Mouse (Mus musculus): ENCODE measurements around the gene Galnt7. TPM values are rescaled to one million over a fixed set of nuclear protein-coding genes. Genes with fewer than 3 reads are reported as not detected.

The Galnt7 gene
- total RNA-seq (2021) = 10 to 100 TPM; 10.2 to 10.6 TPM

DNA sequence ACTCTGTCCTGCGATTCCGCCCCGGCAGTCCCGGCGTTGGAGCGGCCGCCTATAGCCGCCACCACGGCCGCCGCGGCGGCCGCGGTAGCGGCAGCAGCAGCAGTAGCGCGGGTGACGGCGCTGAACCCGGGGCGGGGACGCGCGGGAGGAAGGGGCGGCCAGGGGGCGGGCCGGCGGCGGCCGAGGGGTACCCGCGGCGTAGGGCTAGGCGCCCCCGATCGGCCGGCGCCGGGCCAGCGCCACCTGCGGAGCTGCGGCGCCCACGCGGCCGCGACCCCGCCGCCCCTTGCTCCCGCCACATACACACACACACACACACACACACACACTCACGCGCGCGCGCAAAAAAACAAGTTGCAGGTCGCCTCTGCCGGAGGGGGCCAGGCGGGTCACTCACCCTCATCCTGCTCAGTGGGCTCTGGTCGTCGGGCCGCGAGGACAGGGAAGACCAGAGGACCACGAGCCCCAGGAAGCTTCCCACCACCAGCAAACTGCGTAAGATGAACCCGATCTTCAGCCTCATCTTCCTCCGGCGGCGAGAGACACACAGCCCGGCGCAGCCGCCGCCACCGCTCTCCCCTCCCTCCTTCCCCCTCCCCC is at the start of gene Galnt7:
Galnt7 (minus strand) TSS at position 577 of the 600 bp plus-strand sequence.
- intact Hi-C loops (cut with DNase I) = loop anchor here (5.0 kb wide), 2 partner anchors 75 to 140 kb away; no protein-coding TSS in a partner anchor
- peak; percentile 27 to 60 for DNase-seq (ENCODE audit: low spot score in 2 of 2)

GRCm38 (mm10) chr8:57688633-57689032 is 35.8 kb upstream of the Galnt7 start:
- intact Hi-C loops (cut with DNase I) = no loop called here

GRCm38 (mm10) chr8:57685803-57686202 is 33.0 kb upstream of the Galnt7 start:
- no peak for DNase-seq (ENCODE audit: low spot score in 2 of 2)
- intact Hi-C loops (cut with DNase I) = no loop called here

More at GRCm38 (mm10) chr8:57688633-57689032, 35.8 kb upstream of the Galnt7 start:
- DNase-seq (ENCODE audit: low spot score in 2 of 2) = no peak

GRCm38 (mm10) chr8:57680044-57680443 is 27.2 kb upstream of the Galnt7 start:
- intact Hi-C loops (cut with DNase I) = no loop called here
- DNase-seq (ENCODE audit: low spot score in 2 of 2) = no peak

DNA sequence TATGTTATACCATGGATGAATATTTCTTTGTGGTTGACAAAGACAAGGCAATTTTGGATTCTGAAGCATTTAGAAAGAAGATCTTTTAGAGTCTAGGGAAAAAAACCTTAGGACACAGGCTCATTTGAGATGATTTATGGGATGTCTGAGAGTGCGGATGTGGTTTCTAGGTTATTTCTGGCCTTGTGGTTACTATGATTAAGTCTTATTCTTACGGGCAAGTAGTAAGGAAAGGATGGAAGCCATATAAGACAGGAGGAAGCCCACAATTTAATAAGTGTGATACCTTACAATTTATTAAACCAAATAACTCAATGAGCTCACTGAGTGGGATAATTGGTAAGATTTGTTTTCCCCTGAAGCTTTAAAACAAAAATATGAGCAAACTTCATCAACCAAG is 11.3 kb upstream of the Galnt7 start:
- intact Hi-C loops (cut with DNase I) = no loop called here
- no peak for DNase-seq (ENCODE audit: low spot score in 2 of 2)

GRCm38 (mm10) chr8:57660019-57660418 is 7.2 kb upstream of the Galnt7 start:
- intact Hi-C loops (cut with DNase I) = no loop called here
- DNase-seq (ENCODE audit: low spot score in 2 of 2) = no peak

DNA sequence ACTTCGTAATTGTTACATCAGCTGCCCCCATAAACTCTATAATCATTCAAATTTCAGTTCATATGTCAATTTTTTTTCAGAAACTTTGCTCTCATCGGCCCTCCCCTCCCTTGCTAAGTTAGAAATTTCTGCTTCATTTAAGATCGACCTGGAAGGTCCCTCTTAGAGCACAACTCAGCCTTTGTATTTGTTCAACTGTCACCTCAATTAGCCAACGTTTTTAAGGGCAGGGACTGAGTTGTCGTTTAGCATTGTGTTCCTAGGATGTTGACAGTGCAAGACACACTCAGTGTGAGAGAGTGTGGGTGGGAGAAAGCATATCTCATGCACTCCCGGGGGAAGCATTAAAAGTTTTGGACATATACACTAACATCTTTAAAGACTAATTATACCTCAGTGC is 3.6 kb upstream of the Galnt7 start:
- no peak for DNase-seq (ENCODE audit: low spot score in 2 of 2)
- intact Hi-C loops (cut with DNase I) = no loop called here

GRCm38 (mm10) chr8:57654146-57654545 is 1.3 kb upstream of the Galnt7 start:
- no peak for DNase-seq (ENCODE audit: low spot score in 2 of 2)
- intact Hi-C loops (cut with DNase I) = loop anchor here (5.0 kb wide), 2 partner anchors 77 to 138 kb away; no protein-coding TSS in a partner anchor

DNA sequence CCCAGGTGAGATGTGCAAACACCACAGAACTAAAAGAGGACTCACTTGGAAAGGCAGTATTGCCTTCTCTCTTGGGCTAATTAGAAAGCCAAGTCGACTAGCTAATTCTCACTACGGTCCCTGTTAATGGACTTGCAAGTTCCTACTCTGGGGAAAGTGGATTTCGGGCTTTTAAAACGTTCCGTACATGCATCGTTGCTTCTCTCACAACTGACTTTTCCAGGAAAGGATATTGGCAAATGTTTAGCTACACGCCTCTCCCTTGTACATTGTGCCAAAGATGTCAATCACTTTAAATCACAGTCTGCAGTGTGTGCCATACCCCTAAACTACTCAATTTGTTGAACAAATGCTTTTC is 915 bp upstream of the Galnt7 start:
- no peak for DNase-seq (ENCODE audit: low spot score in 2 of 2)
- intact Hi-C loops (cut with DNase I) = loop anchor here (5.0 kb wide), 2 partner anchors 76 to 139 kb away; no protein-coding TSS in a partner anchor

DNA sequence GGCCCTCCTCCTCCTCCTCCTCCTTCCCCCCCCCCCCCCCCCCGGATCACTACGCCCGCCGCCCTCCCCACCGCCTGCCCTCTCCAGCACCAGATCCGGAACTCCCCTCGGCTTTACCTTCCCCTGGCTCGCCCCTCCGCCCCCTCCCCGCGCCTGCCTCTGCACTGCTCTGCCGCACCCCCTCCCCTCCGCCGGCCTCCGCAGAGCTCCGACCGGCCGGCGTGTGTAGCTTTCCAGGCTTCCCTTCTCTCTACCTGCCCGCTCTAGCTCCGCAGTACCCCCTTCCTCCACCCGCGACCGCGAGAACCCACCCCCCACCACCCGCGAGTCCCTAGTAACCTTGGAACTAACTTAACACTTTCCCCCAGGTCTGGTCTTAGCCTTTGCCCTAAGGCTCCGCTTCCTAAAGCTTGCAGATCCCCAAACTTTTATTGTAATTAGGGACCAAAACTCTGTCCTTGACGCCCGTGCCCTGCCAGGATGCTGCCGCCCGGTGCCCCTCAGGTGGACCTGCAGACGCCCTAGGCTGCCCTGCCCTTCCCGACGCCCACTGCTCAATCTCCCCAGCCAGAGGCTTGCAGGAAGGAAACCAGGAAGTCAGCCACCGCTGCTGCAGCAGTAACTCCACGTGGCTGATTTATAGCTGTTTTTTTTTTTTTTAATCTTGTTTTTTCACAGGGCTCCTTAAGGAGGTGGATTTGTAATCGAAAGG is 380 bp upstream of the Galnt7 start:
- DNase-seq (ENCODE audit: low spot score in 2 of 2) = peak; percentile 14 to 21
- intact Hi-C loops (cut with DNase I) = loop anchor here (5.0 kb wide), 2 partner anchors 76 to 139 kb away; no protein-coding TSS in a partner anchor

DNA sequence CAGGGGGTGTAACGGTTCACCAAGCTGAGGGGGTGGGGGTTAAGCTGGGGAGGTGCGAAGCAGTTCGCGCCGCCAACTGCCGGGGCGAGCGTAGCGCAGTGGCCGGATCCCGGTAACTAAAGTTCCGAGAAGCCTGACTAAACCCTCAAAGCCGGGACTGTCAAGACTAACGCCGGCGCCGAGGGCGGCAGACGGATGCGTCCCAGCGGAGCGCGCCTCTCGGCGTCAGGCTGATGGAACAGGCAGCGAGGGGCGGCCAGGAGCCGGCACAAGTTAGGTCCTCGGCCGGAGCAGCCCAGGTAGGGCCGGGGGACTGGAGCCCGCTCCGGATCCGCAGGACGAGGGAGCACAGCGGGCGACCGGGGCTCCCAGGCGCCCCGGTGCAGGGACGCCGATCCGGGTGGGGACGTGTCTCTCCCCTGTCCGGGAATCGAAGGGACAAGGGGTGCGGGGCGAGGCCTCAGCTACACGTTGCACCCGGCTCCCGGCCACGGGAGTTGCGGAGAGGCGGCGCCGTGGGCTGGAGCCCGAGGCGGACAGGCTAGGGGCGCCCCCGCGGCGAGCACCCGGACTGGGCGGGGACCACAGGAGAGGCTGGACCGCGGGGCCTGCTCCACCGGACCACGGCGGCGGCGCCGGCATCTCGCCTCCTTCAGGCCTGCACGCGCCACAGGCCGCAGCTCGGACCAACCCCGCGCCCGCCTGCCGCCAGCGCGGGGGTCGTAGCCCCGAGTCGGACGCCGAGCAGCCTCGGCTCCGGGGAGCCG is 960 bp downstream of the Galnt7 start:
- peak; percentile 60 to 72 for DNase-seq (ENCODE audit: low spot score in 2 of 2)
- intact Hi-C loops (cut with DNase I) = loop anchor here (5.0 kb wide), 2 partner anchors 75 to 140 kb away; no protein-coding TSS in a partner anchor

GRCm38 (mm10) chr8:57651357-57651688 is 1.5 kb downstream of the Galnt7 start:
- intact Hi-C loops (cut with DNase I) = loop anchor here (5.0 kb wide), 2 partner anchors 74 to 141 kb away; no protein-coding TSS in a partner anchor
- DNase-seq (ENCODE audit: low spot score in 2 of 2) = no peak

DNA sequence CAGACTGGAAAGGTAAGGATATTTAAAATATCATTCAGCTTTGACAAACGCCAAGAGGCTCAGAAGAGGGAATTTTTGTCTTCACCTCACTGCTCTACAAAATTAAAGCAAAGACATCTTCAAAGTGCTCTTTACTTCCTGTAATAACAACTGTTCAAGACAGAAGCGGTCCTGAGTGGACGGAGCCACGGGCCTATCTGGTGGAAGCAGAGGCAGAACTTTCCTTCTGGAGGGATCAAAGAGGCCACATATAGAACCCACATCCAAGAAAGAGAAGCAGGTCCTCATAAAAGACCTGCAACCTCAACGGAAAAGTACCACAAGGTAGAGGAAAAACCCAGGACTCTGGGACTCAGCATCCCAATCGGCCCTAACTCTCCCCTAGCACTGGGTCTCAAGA is 2.6 kb downstream of the Galnt7 start:
- no peak for DNase-seq (ENCODE audit: low spot score in 2 of 2)
- intact Hi-C loops (cut with DNase I) = loop anchor here (5.0 kb wide), 2 partner anchors 73 to 142 kb away; no protein-coding TSS in a partner anchor

- intact Hi-C loops (cut with DNase I) = no loop called here
- no peak for DNase-seq (ENCODE audit: low spot score in 2 of 2)
Observed at GRCm38 (mm10) chr8:57647566-57647965, 5.3 kb downstream of the Galnt7 start.

DNA sequence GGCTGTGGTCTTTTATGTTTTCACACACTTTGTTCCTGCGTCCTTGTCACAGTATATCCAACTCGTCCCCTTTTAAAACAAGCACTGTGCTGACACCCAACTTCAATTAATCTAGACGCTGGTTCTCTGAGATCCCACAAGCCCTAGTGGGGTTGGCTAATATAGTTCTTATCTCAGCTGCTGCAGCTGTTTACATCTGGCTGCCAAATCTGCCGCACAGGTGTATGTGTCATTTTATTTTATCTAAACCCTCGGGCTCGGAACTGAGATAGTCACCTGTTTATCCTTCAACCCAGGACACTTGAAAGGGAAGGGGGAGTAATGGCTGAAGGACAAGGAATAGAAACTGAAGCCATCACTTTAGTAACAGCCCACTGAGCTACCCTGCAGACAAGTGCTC is 8.6 kb downstream of the Galnt7 start:
- no peak for DNase-seq (ENCODE audit: low spot score in 2 of 2)
- intact Hi-C loops (cut with DNase I) = no loop called here

- intact Hi-C loops (cut with DNase I) = no loop called here
- no peak for DNase-seq (ENCODE audit: low spot score in 2 of 2)
Observed at GRCm38 (mm10) chr8:57642722-57643121, 10.1 kb downstream of the Galnt7 start.

DNA sequence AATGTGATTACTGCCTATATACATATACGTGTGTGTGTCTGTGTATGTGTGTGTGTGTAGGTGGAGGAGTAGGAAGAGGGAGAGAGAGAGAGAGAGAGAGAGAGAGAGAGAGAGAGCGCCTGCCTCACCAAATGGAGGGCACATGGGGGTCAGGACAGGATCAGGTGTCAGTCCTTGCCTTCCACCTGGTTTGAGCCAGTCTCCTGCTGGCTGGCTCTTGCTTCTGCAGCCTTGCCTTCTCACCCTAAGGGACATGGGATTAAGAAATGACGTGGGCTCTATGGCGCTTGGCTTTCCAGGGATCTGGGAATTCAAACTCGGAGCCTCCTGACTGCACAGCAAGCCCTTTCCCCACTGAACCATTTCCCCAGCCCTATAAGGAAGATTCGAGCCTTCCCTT is 13.9 kb downstream of the Galnt7 start:
- intact Hi-C loops (cut with DNase I) = no loop called here
- DNase-seq (ENCODE audit: low spot score in 2 of 2) = no peak

- intact Hi-C loops (cut with DNase I) = no loop called here
Observed at GRCm38 (mm10) chr8:57637599-57638280, 15.1 kb downstream of the Galnt7 start.

DNA sequence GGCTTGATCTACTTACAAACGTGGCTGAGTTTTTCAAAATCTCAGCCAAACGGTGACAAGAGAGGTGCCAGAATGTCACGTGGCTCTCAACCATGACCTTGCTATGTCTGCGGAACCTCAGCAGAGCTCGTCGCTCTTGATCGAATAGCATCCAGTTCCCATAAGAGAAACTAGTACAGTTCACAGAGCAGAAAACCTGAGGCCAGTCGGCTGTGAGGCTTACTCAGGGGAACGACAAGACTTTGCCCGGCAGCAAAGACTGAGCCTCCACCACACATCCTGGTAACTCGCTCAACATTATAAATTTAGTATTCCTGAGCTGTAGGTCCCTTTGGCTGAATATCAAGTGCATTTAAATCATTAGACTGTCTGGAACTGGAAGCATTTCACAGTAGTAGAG is 16.1 kb downstream of the Galnt7 start:
- no peak for DNase-seq (ENCODE audit: low spot score in 2 of 2)
- intact Hi-C loops (cut with DNase I) = no loop called here

More at GRCm38 (mm10) chr8:57637599-57638280, 15.1 kb downstream of the Galnt7 start:
- DNase-seq (ENCODE audit: low spot score in 2 of 2) = no peak

GRCm38 (mm10) chr8:57636281-57636680 is 16.6 kb downstream of the Galnt7 start:
- no peak for DNase-seq (ENCODE audit: low spot score in 2 of 2)
- intact Hi-C loops (cut with DNase I) = no loop called here

Data from left cerebral cortex, postnatal 25 days (tissue).